Mouse (Mus musculus) heart, embryonic 14.5 days (tissue): Measurements from ENCODE around the gene Clec18a. TPM values are rescaled to one million over a fixed set of nuclear protein-coding genes. Genes with fewer than 3 reads are reported as not detected.
A peak's percentile ranks its signal among the peaks of the same experiment; 100 is the strongest.

Experiments used
- ATAC-seq: fragments of 200-750 bp; cut with Nextera tagmentation; 2 replicates; pipeline ENCODE4 v1.8.0; 2017; ENCODE audit warnings: low read depth, moderate TSS enrichment; ENCODE audit not compliant: insufficient number of reproducible peaks, insufficient read depth, low FRiP score
- H3K27ac ChIP-seq, 2 experiments: fragments of 200-500 bp in 1 of 2; fragments of 300-500 bp in 1 of 2; sonication (generic) in 1 of 2; replicated peaks in 1 of 2; 2 replicates each; pipeline ENCODE4 v1.5.1; 2012 to 2014; ENCODE audit warnings: low read depth in 2 of 2, low read length in 2 of 2, control low read depth in 1 of 2, mild to moderate bottlenecking in 1 of 2, mixed read lengths in 1 of 2; ENCODE audit not compliant: control insufficient read depth in 1 of 2, insufficient read depth in 1 of 2
- H3K27me3 ChIP-seq: fragments of 300-500 bp; sonication (generic); 2 replicates; pipeline ENCODE4 v1.6.1; 2014; ENCODE audit warnings: mild to moderate bottlenecking, low read length, control low read depth; ENCODE audit not compliant: control insufficient read depth, insufficient read depth
- H3K36me3 ChIP-seq: fragments of 300-500 bp; sonication (generic); 2 replicates; pipeline ENCODE4 v1.6.1; 2014; ENCODE audit warnings: mild to moderate bottlenecking, control low read depth, low read length, mixed read lengths; ENCODE audit not compliant: control insufficient read depth, insufficient read depth
- H3K4me1 ChIP-seq, 2 experiments: fragments of 200-500 bp in 1 of 2; fragments of 300-500 bp in 1 of 2; sonication (generic) in 1 of 2; 2 replicates each; pipeline ENCODE4 v1.6.1; 2012 to 2014; ENCODE audit warnings: low read length in 2 of 2, control low read depth in 1 of 2, mixed read lengths in 1 of 2; ENCODE audit not compliant: control insufficient read depth in 2 of 2, insufficient read depth in 2 of 2
- H3K4me2 ChIP-seq: fragments of 300-500 bp; sonication (generic); 2 replicates; pipeline ENCODE4 v1.6.1; 2014; ENCODE audit warnings: mild to moderate bottlenecking, low read length
- H3K4me3 ChIP-seq, 2 experiments: fragments of 200-500 bp in 1 of 2; fragments of 300-500 bp in 1 of 2; sonication (generic) in 1 of 2; 2 replicates each; pipeline ENCODE4 v1.5.1; 2012 to 2014; ENCODE audit warnings: low read length in 2 of 2, mild to moderate bottlenecking in 2 of 2, control low read depth in 1 of 2, low read depth in 1 of 2, moderate library complexity in 1 of 2; ENCODE audit not compliant: control insufficient read depth in 1 of 2, insufficient read depth in 1 of 2
- H3K9ac ChIP-seq: fragments of 300-500 bp; sonication (generic); 2 replicates; pipeline ENCODE4 v1.6.1; 2014; ENCODE audit warnings: mild to moderate bottlenecking, low read length
- H3K9me3 ChIP-seq: fragments of 300-500 bp; sonication (generic); 2 replicates; pipeline ENCODE4 v1.6.1; 2016; ENCODE audit warnings: low read length, control low read depth; ENCODE audit not compliant: control insufficient read depth
- WGBS: fragments of 180-500 bp; shearing (Covaris S2); extraction: QIAGEN DNeasy Blood & Tissue Kit; methylation state at CpG from one replicate; pipeline ENCODE4 v1.1.7; 2014; 5-methylcytosine and 5-hydroxymethylcytosine counted together
- polyA plus RNA-seq: library from polyadenylated mRNA; unstranded; fragments of >200 nt; fragmentation: Nextera tagmentation; extraction: Ambion mirVana; gene quantifications from 2 replicates; pipeline ENCODE4 v1.2.1, GENCODE M21; 2014

Clec18a gene
- polyA plus RNA-seq, 1 experiment from 2014 or later: not detected

- H3K27me3 ChIP-seq: no peaks in the 10 kb centered on the region
- ATAC-seq: no peak
- no peak overlapping the region for H3K4me2 ChIP-seq
- no peak overlapping the region for H3K4me3 ChIP-seq
- H3K9me3 ChIP-seq: no peaks in the 10 kb centered on the region
- H3K9ac ChIP-seq: no peak overlapping the region
- no peak overlapping the region for H3K27ac ChIP-seq
- 65% methylated on average over 4 of the region's 4 CpGs for WGBS
- peaks cover under 1 to 5% of the 10 kb centered on the region in 2 experiments; a peak in 2 of 4 replicates for H3K4me1 ChIP-seq
- no peaks in the 10 kb centered on the region for H3K36me3 ChIP-seq
Observed at GRCm38 (mm10) chr8:111066308-111066707, 25.9 kb downstream of the Clec18a start.

- Histone ChIP-seq H3K4me2 (peak overlapping the region; percentile 77), H3K4me1 (peaks cover 8 to 18% of the 10 kb centered on the region in 2 experiments; a peak in 3 of 4 replicates), H3K36me3 (no peaks in the 10 kb centered on the region; the same call in 1 of the 2 replicates), H3K4me3 (peak overlapping the region in 1 of 2 experiments; percentile 53; a peak in 1 of 4 replicates), H3K9me3 (no peaks in the 10 kb centered on the region), H3K27me3 (no peaks in the 10 kb centered on the region), H3K9ac (no peak overlapping the region), H3K27ac (no peak overlapping the region)
- WGBS: 48% methylated on average over 2 of the region's 2 CpGs
- no peak for ATAC-seq
Observed at GRCm38 (mm10) chr8:111062893-111063292, 29.3 kb downstream of the Clec18a start.

- peak overlapping the region; percentile 61 for H3K9ac ChIP-seq
- H3K27ac ChIP-seq: no peak overlapping the region
- H3K4me1 ChIP-seq: peaks cover 11 to 25% of the 10 kb centered on the region in 2 experiments; a peak in 3 of 4 replicates
- no peaks in the 10 kb centered on the region; the same call in 1 of the 2 replicates for H3K36me3 ChIP-seq
- H3K27me3 ChIP-seq: no peaks in the 10 kb centered on the region
- H3K4me2 ChIP-seq: peak overlapping the region; percentile 77
- no peaks in the 10 kb centered on the region for H3K9me3 ChIP-seq
- peak; percentile 64 for ATAC-seq
- H3K4me3 ChIP-seq: peak overlapping the region; percentile 53 to 79
- under 1% methylated on average over 27 of the region's 27 CpGs for WGBS
Observed at GRCm38 (mm10) chr8:111062072-111062757, 30.0 kb downstream of the Clec18a start.

GRCm38 (mm10) chr8:111061688-111062071 is 30.5 kb downstream of the Clec18a start:
- Histone ChIP-seq H3K4me1 (peaks cover 12 to 28% of the 10 kb centered on the region in 2 experiments; a peak in 3 of 4 replicates), H3K9me3 (no peaks in the 10 kb centered on the region), H3K4me3 (peak overlapping the region; percentile 53 to 79), H3K27me3 (no peaks in the 10 kb centered on the region), H3K36me3 (no peaks in the 10 kb centered on the region; the same call in 1 of the 2 replicates), H3K9ac (peak overlapping the region; percentile 61), H3K4me2 (peak overlapping the region; percentile 77), H3K27ac (no peak overlapping the region)
- under 1% methylated on average over 14 of the region's 14 CpGs for WGBS
- ATAC-seq: no peak

GRCm38 (mm10) chr8:111058946-111059572 is 33.2 kb downstream of the Clec18a start:
- no peak overlapping the region for H3K4me3 ChIP-seq
- peaks cover 12 to 28% of the 10 kb centered on the region in 2 experiments; a peak in 3 of 4 replicates for H3K4me1 ChIP-seq
- no peak overlapping the region for H3K4me2 ChIP-seq
- no peaks in the 10 kb centered on the region for H3K9me3 ChIP-seq
- no peak for ATAC-seq
- H3K9ac ChIP-seq: no peak overlapping the region
- no peaks in the 10 kb centered on the region for H3K27me3 ChIP-seq
- WGBS: 40% methylated on average over 2 of the region's 2 CpGs
- H3K36me3 ChIP-seq: peaks cover 19% of the 10 kb centered on the region
- peak overlapping the region in 1 of 2 experiments; percentile 21; a peak in 2 of 4 replicates for H3K27ac ChIP-seq

- Histone ChIP-seq H3K4me3 (peak overlapping the region; percentile 75 to 97), H3K4me2 (peak overlapping the region; percentile 97), H3K27ac (peak overlapping the region; percentile 46 to 85), H3K27me3 (no peaks in the 10 kb centered on the region), H3K4me1 (peaks cover 12 to 28% of the 10 kb centered on the region in 2 experiments; a peak in 3 of 4 replicates), H3K36me3 (peaks cover 42% of the 10 kb centered on the region), H3K9me3 (no peaks in the 10 kb centered on the region), H3K9ac (peak overlapping the region; percentile 92)
- peak; percentile 67 for ATAC-seq
- under 1% methylated on average over 48 of the region's 63 CpGs for WGBS
Observed at GRCm38 (mm10) chr8:111056691-111057293, 35.4 kb downstream of the Clec18a start.

- peak; percentile 85 for ATAC-seq
- Histone ChIP-seq H3K27ac (peak within 1 kb of the TSS; percentile 46 to 85), H3K27me3 (no peaks in the 10 kb centered on the region), H3K9me3 (no peaks in the 10 kb centered on the region), H3K36me3 (peaks cover 48% of the 10 kb centered on the region), H3K4me2 (peak within 1 kb of the TSS; percentile 97), H3K4me3 (peak within 1 kb of the TSS; percentile 75 to 97), H3K4me1 (peaks cover 10 to 22% of the 10 kb centered on the region in 2 experiments; a peak in 3 of 4 replicates), H3K9ac (peak within 1 kb of the TSS; percentile 92)
- under 1% methylated on average over 66 of the region's 68 CpGs for WGBS
Observed at GRCm38 (mm10) chr8:111056158-111056663, 36.0 kb downstream of the Clec18a start, which contains the start of gene Exosc6. Exosc6 (plus strand) TSS chr8:111056339.
